Mouse (Mus musculus): ENCODE results near the gene Gm29609. TPM values are rescaled to one million over a fixed set of nuclear protein-coding genes. Genes with fewer than 3 reads are reported as not detected.
A peak's percentile ranks its signal among the peaks of the same experiment; 100 is the strongest.

Gene Gm29609
- polyA plus RNA-seq (2014; fragmentation: Nextera tagmentation; extraction: Ambion mirVana): 0.70 and 1.7 TPM in 2 replicates

GRCm38 (mm10) chr5:31179766-31180630, at the start of gene Gm29609, which contains the start of gene Gtf3c2:
Gene Gm29609 (minus strand): TSS chr5:31179911.
Gene Gtf3c2 (minus strand): TSS chr5:31180144.
- no peaks in the 10 kb centered on the region for H3K9me3 ChIP-seq (ENCODE audit: control insufficient read depth, low read length)
- no peaks in the 10 kb centered on the region for H3K36me3 ChIP-seq (ENCODE audit: control insufficient read depth, insufficient read depth, low read length)
- peaks cover 5% of the 10 kb centered on the region; the same call in 1 of the 2 replicates for H3K4me1 ChIP-seq (ENCODE audit: control insufficient read depth, insufficient read depth, low read length)
- peak; percentile 97 for ATAC-seq (ENCODE audit: low FRiP score, low TSS enrichment)
- H3K9ac ChIP-seq (replicated peaks; ENCODE audit: low read length): peak within 1 kb of the TSS; percentile 72
- under 1% methylated on average over 59 of the region's 59 CpGs for WGBS
- peak within 1 kb of the TSS; percentile 89 for H3K4me3 ChIP-seq (replicated peaks; ENCODE audit: low read depth, low read length)
- DNase-seq: peak; percentile 98
- no peaks in the 10 kb centered on the region for H3K27me3 ChIP-seq (ENCODE audit: control insufficient read depth, insufficient read depth, low read length)
- peak within 1 kb of the TSS; percentile 96 for H3K4me2 ChIP-seq (ENCODE audit: low read length)
- H3K27ac ChIP-seq (replicated peaks; ENCODE audit: low read depth, low read length): peak within 1 kb of the TSS; percentile 93

- Histone ChIP-seq H3K9ac (replicated peaks; ENCODE audit: low read length) (no peak overlapping the region), H3K9me3 (ENCODE audit: control insufficient read depth, low read length) (no peaks in the 10 kb centered on the region), H3K27ac (replicated peaks; ENCODE audit: low read depth, low read length) (no peak overlapping the region), H3K4me3 (replicated peaks; ENCODE audit: low read depth, low read length) (no peak overlapping the region), H3K4me1 (ENCODE audit: control insufficient read depth, insufficient read depth, low read length) (no peaks in the 10 kb centered on the region; the same call in 1 of the 2 replicates), H3K27me3 (ENCODE audit: control insufficient read depth, insufficient read depth, low read length) (no peaks in the 10 kb centered on the region), H3K4me2 (ENCODE audit: low read length) (no peak overlapping the region), H3K36me3 (ENCODE audit: control insufficient read depth, insufficient read depth, low read length) (no peaks in the 10 kb centered on the region)
- DNase-seq: no peak
- 81% methylated on average over 1 of the region's 1 CpGs for WGBS
- no peak for ATAC-seq (ENCODE audit: low FRiP score, low TSS enrichment)
These were observed 46.9 kb upstream of the Gm29609 start for GRCm38 (mm10) chr5:31226641-31227040.

GRCm38 (mm10) chr5:31222696-31223095, 43.0 kb upstream of the Gm29609 start:
- DNase-seq (no peak), ATAC-seq (ENCODE audit: low FRiP score, low TSS enrichment) (no peak)
- Histone ChIP-seq H3K27ac (replicated peaks; ENCODE audit: low read depth, low read length) (no peak overlapping the region), H3K4me3 (replicated peaks; ENCODE audit: low read depth, low read length) (no peak overlapping the region), H3K4me2 (ENCODE audit: low read length) (no peak overlapping the region), H3K4me1 (ENCODE audit: control insufficient read depth, insufficient read depth, low read length) (no peaks in the 10 kb centered on the region; the same call in 1 of the 2 replicates), H3K9ac (replicated peaks; ENCODE audit: low read length) (no peak overlapping the region), H3K36me3 (ENCODE audit: control insufficient read depth, insufficient read depth, low read length) (no peaks in the 10 kb centered on the region), H3K27me3 (ENCODE audit: control insufficient read depth, insufficient read depth, low read length) (no peaks in the 10 kb centered on the region), H3K9me3 (ENCODE audit: control insufficient read depth, low read length) (no peaks in the 10 kb centered on the region)
- WGBS: 96% methylated on average over 9 of the region's 9 CpGs

GRCm38 (mm10) chr5:31221304-31221945, 41.7 kb upstream of the Gm29609 start:
- 13% methylated on average over 11 of the region's 11 CpGs for WGBS
- Histone ChIP-seq H3K4me1 (ENCODE audit: control insufficient read depth, insufficient read depth, low read length) (no peaks in the 10 kb centered on the region; the same call in 1 of the 2 replicates), H3K4me2 (ENCODE audit: low read length) (peak overlapping the region; percentile 61), H3K4me3 (replicated peaks; ENCODE audit: low read depth, low read length) (peak overlapping the region; percentile 63), H3K36me3 (ENCODE audit: control insufficient read depth, insufficient read depth, low read length) (no peaks in the 10 kb centered on the region), H3K27ac (replicated peaks; ENCODE audit: low read depth, low read length) (peak overlapping the region; percentile 93), H3K27me3 (ENCODE audit: control insufficient read depth, insufficient read depth, low read length) (no peaks in the 10 kb centered on the region), H3K9ac (replicated peaks; ENCODE audit: low read length) (peak overlapping the region; percentile 77), H3K9me3 (ENCODE audit: control insufficient read depth, low read length) (no peaks in the 10 kb centered on the region)
- DNase-seq (peak; percentile 82), ATAC-seq (ENCODE audit: low FRiP score, low TSS enrichment) (no peak)

- H3K27ac ChIP-seq (replicated peaks; ENCODE audit: low read depth, low read length): peak within 1 kb of the TSS; percentile 93
- peak within 1 kb of the TSS; percentile 63 for H3K4me3 ChIP-seq (replicated peaks; ENCODE audit: low read depth, low read length)
- no peaks in the 10 kb centered on the region for H3K27me3 ChIP-seq (ENCODE audit: control insufficient read depth, insufficient read depth, low read length)
- DNase-seq: peak; percentile 99
- under 1% methylated on average over 69 of the region's 70 CpGs for WGBS
- ATAC-seq (ENCODE audit: low FRiP score, low TSS enrichment): peak; percentile 95
- peak within 1 kb of the TSS; percentile 61 for H3K4me2 ChIP-seq (ENCODE audit: low read length)
- H3K36me3 ChIP-seq (ENCODE audit: control insufficient read depth, insufficient read depth, low read length): no peaks in the 10 kb centered on the region
- no peaks in the 10 kb centered on the region for H3K9me3 ChIP-seq (ENCODE audit: control insufficient read depth, low read length)
- H3K9ac ChIP-seq (replicated peaks; ENCODE audit: low read length): peak within 1 kb of the TSS; percentile 77
- H3K4me1 ChIP-seq (ENCODE audit: control insufficient read depth, insufficient read depth, low read length): no peaks in the 10 kb centered on the region; the same call in 1 of the 2 replicates
These were observed 41.0 kb upstream of the Gm29609 start, which contains the start of gene Ppm1g for GRCm38 (mm10) chr5:31220448-31221303. Gene Ppm1g (minus strand): TSS chr5:31220687.

GRCm38 (mm10) chr5:31219911-31220447, 40.3 kb upstream of the Gm29609 start:
- DNase-seq (peak; percentile 68), ATAC-seq (ENCODE audit: low FRiP score, low TSS enrichment) (peak; percentile 66)

GRCm38 (mm10) chr5:31219474-31219873, 39.8 kb upstream of the Gm29609 start:
- H3K36me3 ChIP-seq (ENCODE audit: control insufficient read depth, insufficient read depth, low read length): no peaks in the 10 kb centered on the region
- peak overlapping the region; percentile 61 for H3K4me2 ChIP-seq (ENCODE audit: low read length)
- no peaks in the 10 kb centered on the region; the same call in 1 of the 2 replicates for H3K4me1 ChIP-seq (ENCODE audit: control insufficient read depth, insufficient read depth, low read length)
- peak overlapping the region; percentile 77 for H3K9ac ChIP-seq (replicated peaks; ENCODE audit: low read length)
- peak overlapping the region; percentile 93 for H3K27ac ChIP-seq (replicated peaks; ENCODE audit: low read depth, low read length)
- peak overlapping the region; percentile 63 for H3K4me3 ChIP-seq (replicated peaks; ENCODE audit: low read depth, low read length)
- WGBS: 3% methylated on average over 11 of the region's 11 CpGs
- no peaks in the 10 kb centered on the region for H3K27me3 ChIP-seq (ENCODE audit: control insufficient read depth, insufficient read depth, low read length)
- ATAC-seq (ENCODE audit: low FRiP score, low TSS enrichment): no peak
- no peak for DNase-seq
- H3K9me3 ChIP-seq (ENCODE audit: control insufficient read depth, low read length): no peaks in the 10 kb centered on the region

More at GRCm38 (mm10) chr5:31219911-31220447, 40.3 kb upstream of the Gm29609 start:
- Histone ChIP-seq H3K27ac (replicated peaks; ENCODE audit: low read depth, low read length) (peak overlapping the region; percentile 93), H3K36me3 (ENCODE audit: control insufficient read depth, insufficient read depth, low read length) (no peaks in the 10 kb centered on the region), H3K9me3 (ENCODE audit: control insufficient read depth, low read length) (no peaks in the 10 kb centered on the region), H3K27me3 (ENCODE audit: control insufficient read depth, insufficient read depth, low read length) (no peaks in the 10 kb centered on the region), H3K4me2 (ENCODE audit: low read length) (peak overlapping the region; percentile 61), H3K4me3 (replicated peaks; ENCODE audit: low read depth, low read length) (peak overlapping the region; percentile 63), H3K9ac (replicated peaks; ENCODE audit: low read length) (peak overlapping the region; percentile 77), H3K4me1 (ENCODE audit: control insufficient read depth, insufficient read depth, low read length) (no peaks in the 10 kb centered on the region; the same call in 1 of the 2 replicates)
- WGBS: under 1% methylated on average over 40 of the region's 40 CpGs

GRCm38 (mm10) chr5:31219070-31219469, 39.4 kb upstream of the Gm29609 start:
- Histone ChIP-seq H3K9ac (replicated peaks; ENCODE audit: low read length) (no peak overlapping the region), H3K4me2 (ENCODE audit: low read length) (peak overlapping the region; percentile 61), H3K27ac (replicated peaks; ENCODE audit: low read depth, low read length) (no peak overlapping the region), H3K27me3 (ENCODE audit: control insufficient read depth, insufficient read depth, low read length) (no peaks in the 10 kb centered on the region), H3K4me3 (replicated peaks; ENCODE audit: low read depth, low read length) (peak overlapping the region; percentile 63), H3K4me1 (ENCODE audit: control insufficient read depth, insufficient read depth, low read length) (no peaks in the 10 kb centered on the region; the same call in 1 of the 2 replicates), H3K36me3 (ENCODE audit: control insufficient read depth, insufficient read depth, low read length) (no peaks in the 10 kb centered on the region), H3K9me3 (ENCODE audit: control insufficient read depth, low read length) (no peaks in the 10 kb centered on the region)
- WGBS: 4% methylated on average over 2 of the region's 2 CpGs
- DNase-seq: peak; percentile 71
- ATAC-seq (ENCODE audit: low FRiP score, low TSS enrichment): no peak

All from midbrain, embryonic 14.5 days (tissue).